Mouse (Mus musculus): Measurements from ENCODE around the gene Eef1a2. TPM values are rescaled to one million over a fixed set of nuclear protein-coding genes. Genes with fewer than 3 reads are reported as not detected.

Gene Eef1a2
- polyA plus RNA-seq, 1 experiment from 2014 or later: 4.6 TPM

GRCm38 (mm10) chr2:181146976-181147545 is 9.8 kb downstream of the Eef1a2 start:
- 45% methylated on average over 4 of the region's 4 CpGs for WGBS (ENCODE audit: insufficient replicate concordance)
- Histone ChIP-seq H3K27me3 (ENCODE audit: control insufficient read depth, insufficient read depth, low read length) (peaks cover 58% of the 10 kb centered on the region), H3K27ac (ENCODE audit: low read depth, low read length) (no peak overlapping the region), H3K9me3 (replicated peaks; ENCODE audit: control insufficient read depth, low read length) (no peaks in the 10 kb centered on the region), H3K4me1 (ENCODE audit: control insufficient read depth, insufficient read depth, low read length) (0 out of 2 replicates have a peak, but pooled peaks cover 3% of the 10 kb centered on the region), H3K4me2 (peak overlapping the region; percentile 79), H3K4me3 (ENCODE audit: low read depth, low read length) (no peak overlapping the region), H3K36me3 (ENCODE audit: control insufficient read depth, insufficient read depth, low read length) (no peaks in the 10 kb centered on the region), H3K9ac (ENCODE audit: low read depth, low read length) (no peak overlapping the region)
- no peak for ATAC-seq (replicated peaks; ENCODE audit: insufficient number of reproducible peaks, low FRiP score, low TSS enrichment)

- Histone ChIP-seq H3K9ac (ENCODE audit: low read depth, low read length) (no peak overlapping the region), H3K9me3 (replicated peaks; ENCODE audit: control insufficient read depth, low read length) (no peaks in the 10 kb centered on the region), H3K4me1 (ENCODE audit: control insufficient read depth, insufficient read depth, low read length) (0 out of 2 replicates have a peak, but pooled peaks cover 3% of the 10 kb centered on the region), H3K36me3 (ENCODE audit: control insufficient read depth, insufficient read depth, low read length) (no peaks in the 10 kb centered on the region), H3K4me3 (ENCODE audit: low read depth, low read length) (no peak overlapping the region), H3K27ac (ENCODE audit: low read depth, low read length) (no peak overlapping the region), H3K4me2 (no peak overlapping the region), H3K27me3 (ENCODE audit: control insufficient read depth, insufficient read depth, low read length) (peaks cover 46% of the 10 kb centered on the region)
- no peak for ATAC-seq (replicated peaks; ENCODE audit: insufficient number of reproducible peaks, low FRiP score, low TSS enrichment)
- WGBS (ENCODE audit: insufficient replicate concordance): 78% methylated on average over 2 of the region's 2 CpGs
Measured at GRCm38 (mm10) chr2:181144675-181145074, 12.1 kb downstream of the Eef1a2 start.

- Histone ChIP-seq H3K4me3 (ENCODE audit: low read depth, low read length) (no peak overlapping the region), H3K9ac (ENCODE audit: low read depth, low read length) (no peak overlapping the region), H3K4me1 (ENCODE audit: control insufficient read depth, insufficient read depth, low read length) (0 out of 2 replicates have a peak, but pooled peaks cover 3% of the 10 kb centered on the region), H3K36me3 (ENCODE audit: control insufficient read depth, insufficient read depth, low read length) (no peaks in the 10 kb centered on the region), H3K27ac (ENCODE audit: low read depth, low read length) (no peak overlapping the region), H3K27me3 (ENCODE audit: control insufficient read depth, insufficient read depth, low read length) (peaks cover 39% of the 10 kb centered on the region), H3K9me3 (replicated peaks; ENCODE audit: control insufficient read depth, low read length) (no peaks in the 10 kb centered on the region), H3K4me2 (no peak overlapping the region)
- 59% methylated on average over 2 of the region's 2 CpGs for WGBS (ENCODE audit: insufficient replicate concordance)
- no peak for ATAC-seq (replicated peaks; ENCODE audit: insufficient number of reproducible peaks, low FRiP score, low TSS enrichment)
Measured at GRCm38 (mm10) chr2:181143509-181144276, 13.1 kb downstream of the Eef1a2 start.

- ATAC-seq (replicated peaks; ENCODE audit: insufficient number of reproducible peaks, low FRiP score, low TSS enrichment): no peak
- H3K4me2 ChIP-seq: no peak overlapping the region
- no peak overlapping the region for H3K27ac ChIP-seq (ENCODE audit: low read depth, low read length)
- H3K27me3 ChIP-seq (ENCODE audit: control insufficient read depth, insufficient read depth, low read length): peaks cover 40% of the 10 kb centered on the region
- H3K36me3 ChIP-seq (ENCODE audit: control insufficient read depth, insufficient read depth, low read length): no peaks in the 10 kb centered on the region
- WGBS (ENCODE audit: insufficient replicate concordance): 54% methylated on average over 8 of the region's 8 CpGs
- no peaks in the 10 kb centered on the region for H3K9me3 ChIP-seq (replicated peaks; ENCODE audit: control insufficient read depth, low read length)
- H3K9ac ChIP-seq (ENCODE audit: low read depth, low read length): no peak overlapping the region
- H3K4me3 ChIP-seq (ENCODE audit: low read depth, low read length): no peak overlapping the region
- H3K4me1 ChIP-seq (ENCODE audit: control insufficient read depth, insufficient read depth, low read length): no peaks in the 10 kb centered on the region
Measured at GRCm38 (mm10) chr2:181142703-181143135, 14.1 kb downstream of the Eef1a2 start.

- H3K4me3 ChIP-seq (ENCODE audit: low read depth, low read length): no peak overlapping the region
- H3K27ac ChIP-seq (ENCODE audit: low read depth, low read length): no peak overlapping the region
- H3K4me2 ChIP-seq: no peak overlapping the region
- no peaks in the 10 kb centered on the region for H3K36me3 ChIP-seq (ENCODE audit: control insufficient read depth, insufficient read depth, low read length)
- H3K27me3 ChIP-seq (ENCODE audit: control insufficient read depth, insufficient read depth, low read length): peaks cover 52% of the 10 kb centered on the region
- ATAC-seq (replicated peaks; ENCODE audit: insufficient number of reproducible peaks, low FRiP score, low TSS enrichment): no peak
- H3K9me3 ChIP-seq (replicated peaks; ENCODE audit: control insufficient read depth, low read length): no peaks in the 10 kb centered on the region
- peaks cover 1% of the 10 kb centered on the region for H3K4me1 ChIP-seq (ENCODE audit: control insufficient read depth, insufficient read depth, low read length)
- H3K9ac ChIP-seq (ENCODE audit: low read depth, low read length): no peak overlapping the region
- WGBS (ENCODE audit: insufficient replicate concordance): 82% methylated on average over 5 of the region's 5 CpGs
Measured at GRCm38 (mm10) chr2:181139641-181140193, 17.1 kb downstream of the Eef1a2 start.

- peaks cover 67% of the 10 kb centered on the region for H3K27me3 ChIP-seq (ENCODE audit: control insufficient read depth, insufficient read depth, low read length)
- peaks cover 8% of the 10 kb centered on the region for H3K4me1 ChIP-seq (ENCODE audit: control insufficient read depth, insufficient read depth, low read length)
- H3K4me2 ChIP-seq: no peak overlapping the region
- no peak for ATAC-seq (replicated peaks; ENCODE audit: insufficient number of reproducible peaks, low FRiP score, low TSS enrichment)
- H3K4me3 ChIP-seq (ENCODE audit: low read depth, low read length): no peak overlapping the region
- no peaks in the 10 kb centered on the region for H3K9me3 ChIP-seq (replicated peaks; ENCODE audit: control insufficient read depth, low read length)
- no peak overlapping the region for H3K27ac ChIP-seq (ENCODE audit: low read depth, low read length)
- WGBS (ENCODE audit: insufficient replicate concordance): 2% methylated on average over 6 of the region's 6 CpGs
- no peak overlapping the region for H3K9ac ChIP-seq (ENCODE audit: low read depth, low read length)
- no peaks in the 10 kb centered on the region for H3K36me3 ChIP-seq (ENCODE audit: control insufficient read depth, insufficient read depth, low read length)
Measured at GRCm38 (mm10) chr2:181136934-181137333, 19.9 kb downstream of the Eef1a2 start.

GRCm38 (mm10) chr2:181135446-181135818 is 21.4 kb downstream of the Eef1a2 start:
- Histone ChIP-seq H3K27me3 (ENCODE audit: control insufficient read depth, insufficient read depth, low read length) (peaks cover 77% of the 10 kb centered on the region), H3K36me3 (ENCODE audit: control insufficient read depth, insufficient read depth, low read length) (no peaks in the 10 kb centered on the region), H3K9ac (ENCODE audit: low read depth, low read length) (no peak overlapping the region), H3K4me2 (peak overlapping the region; percentile 64; the same call in 1 of the 2 replicates), H3K4me3 (ENCODE audit: low read depth, low read length) (peak overlapping the region; percentile 42), H3K4me1 (ENCODE audit: control insufficient read depth, insufficient read depth, low read length) (peaks cover 8% of the 10 kb centered on the region), H3K27ac (ENCODE audit: low read depth, low read length) (no peak overlapping the region), H3K9me3 (replicated peaks; ENCODE audit: control insufficient read depth, low read length) (no peaks in the 10 kb centered on the region)
- 8% methylated on average over 4 of the region's 4 CpGs for WGBS (ENCODE audit: insufficient replicate concordance)
- no peak for ATAC-seq (replicated peaks; ENCODE audit: insufficient number of reproducible peaks, low FRiP score, low TSS enrichment)

GRCm38 (mm10) chr2:181134591-181135445 is 22.0 kb downstream of the Eef1a2 start, which contains the start of gene Kcnq2:
Gene Kcnq2, minus strand, starts transcription at chr2:181135300.
- no peaks in the 10 kb centered on the region for H3K36me3 ChIP-seq (ENCODE audit: control insufficient read depth, insufficient read depth, low read length)
- H3K27me3 ChIP-seq (ENCODE audit: control insufficient read depth, insufficient read depth, low read length): peaks cover 75% of the 10 kb centered on the region

More at GRCm38 (mm10) chr2:181134591-181135445, 22.0 kb downstream of the Eef1a2 start, which contains the start of gene Kcnq2:
- Histone ChIP-seq H3K9ac (ENCODE audit: low read depth, low read length) (no peak within 1 kb of the TSS), H3K4me1 (ENCODE audit: control insufficient read depth, insufficient read depth, low read length) (peaks cover 8% of the 10 kb centered on the region), H3K27ac (ENCODE audit: low read depth, low read length) (no peak within 1 kb of the TSS), H3K4me2 (peak within 1 kb of the TSS; percentile 64), H3K9me3 (replicated peaks; ENCODE audit: control insufficient read depth, low read length) (no peaks in the 10 kb centered on the region), H3K4me3 (ENCODE audit: low read depth, low read length) (peak within 1 kb of the TSS; percentile 42)
- WGBS (ENCODE audit: insufficient replicate concordance): under 1% methylated on average over 99 of the region's 104 CpGs
- ATAC-seq (replicated peaks; ENCODE audit: insufficient number of reproducible peaks, low FRiP score, low TSS enrichment): no peak
